Mouse (Mus musculus) gastrocnemius, adult 2 months (tissue): ENCODE measurements around the gene Rho. TPM values are rescaled to one million over a fixed set of nuclear protein-coding genes. Genes with fewer than 3 reads are reported as not detected.

Experiments used
- DNase-seq: peaks from one replicate; pipeline ENCODE4 v3.0.0; 2022
- H3K27ac ChIP-seq: fragments of 200-600 bp; 2 replicates; pipeline ENCODE4 v1.8.1; 2022; ENCODE audit warnings: mild to moderate bottlenecking
- H3K4me3 ChIP-seq: fragments of 200-600 bp; 2 replicates; pipeline ENCODE4 v1.8.1; 2022; ENCODE audit warnings: mild to moderate bottlenecking, moderate library complexity
- CTCF ChIP-seq: fragments of 200-600 bp; IDR thresholded peaks from 2 replicates; pipeline ENCODE4 v1.8.1; 2022; ENCODE audit warnings: antibody characterized with exemption, mild to moderate bottlenecking, moderate library complexity
- intact Hi-C: fragments of 180-260 bp; cut with DNase I; formaldehyde crosslinking; loops from one replicate; pipeline ENCODE4 v1.15.1; 2025
- long read RNA-seq, 2 experiments: library from polyadenylated mRNA; stranded (forward); transcript quantifications; one replicate each; pipeline ENCODE4 v2.0.0; 2021
- total RNA-seq, 2 experiments: library from RNA; stranded (reverse); gene quantifications; 2 replicates each; pipeline ENCODE4 v1.2.3; 2021

The Rho gene
- total RNA-seq = under 1 TPM in 1 of 2 experiments, not detected in 1; 0.06 TPM
- long read RNA-seq, experiment 1 = 0 reads
- long read RNA-seq, experiment 2 = 0 reads

GRCm38 (mm10) chr6:115931639-115932038 lies at the start of gene Rho:
TSS of gene Rho (plus strand) at chr6:115931748.
- Histone ChIP-seq H3K4me3 (no peak within 1 kb of the TSS), H3K27ac (no peak within 1 kb of the TSS)
- intact Hi-C loops = no loop called here
- no peak for TF ChIP-seq CTCF
- DNase-seq = no peak

- no peak for TF ChIP-seq CTCF
- Histone ChIP-seq H3K27ac (peak overlapping the region; percentile 21), H3K4me3 (no peak overlapping the region)
- DNase-seq = no peak
- intact Hi-C loops = no loop called here
These were observed 47.5 kb upstream of the Rho start for GRCm38 (mm10) chr6:115884018-115884417.

GRCm38 (mm10) chr6:115886894-115887293 lies 44.7 kb upstream of the Rho start:
- no peak for TF ChIP-seq CTCF
- intact Hi-C loops = no loop called here
- Histone ChIP-seq H3K4me3 (no peak overlapping the region), H3K27ac (peak overlapping the region; percentile 66; the same call in 1 of the 2 replicates)
- no peak for DNase-seq

GRCm38 (mm10) chr6:115888296-115888695 lies 43.3 kb upstream of the Rho start:
- no peak overlapping the region for H3K4me3 ChIP-seq
- no peak for DNase-seq
- intact Hi-C loops = no loop called here
- H3K27ac ChIP-seq = peak overlapping the region; percentile 66; the same call in 1 of the 2 replicates
- TF ChIP-seq CTCF = peak; percentile 65

GRCm38 (mm10) chr6:115890601-115891000 lies 40.9 kb upstream of the Rho start:
- no peak for DNase-seq
- no peak for TF ChIP-seq CTCF
- Histone ChIP-seq H3K4me3 (no peak overlapping the region), H3K27ac (peak overlapping the region; percentile 53)
- intact Hi-C loops = no loop called here

- DNase-seq = no peak
- Histone ChIP-seq H3K27ac (peak overlapping the region; percentile 53), H3K4me3 (no peak overlapping the region)
- intact Hi-C loops = no loop called here
- TF ChIP-seq CTCF = no peak
These were observed 40.5 kb upstream of the Rho start for GRCm38 (mm10) chr6:115891061-115891460.

- DNase-seq = peak; percentile 55
- Histone ChIP-seq H3K27ac (peak overlapping the region; percentile 53), H3K4me3 (no peak overlapping the region)
- TF ChIP-seq CTCF = no peak
- intact Hi-C loops = no loop called here
These were observed 40.0 kb upstream of the Rho start for GRCm38 (mm10) chr6:115891497-115892061.

GRCm38 (mm10) chr6:115892363-115892762 lies 39.2 kb upstream of the Rho start:
- no peak for DNase-seq

GRCm38 (mm10) chr6:115896346-115896745 lies 35.2 kb upstream of the Rho start:
- TF ChIP-seq CTCF = no peak
- Histone ChIP-seq H3K4me3 (no peak overlapping the region), H3K27ac (peak overlapping the region; percentile 64)
- intact Hi-C loops = no loop called here
- no peak for DNase-seq

More at GRCm38 (mm10) chr6:115892363-115892762, 39.2 kb upstream of the Rho start:
- no peak overlapping the region for H3K4me3 ChIP-seq
- intact Hi-C loops = no loop called here
- peak overlapping the region; percentile 53 for H3K27ac ChIP-seq
- no peak for TF ChIP-seq CTCF

GRCm38 (mm10) chr6:115897117-115897516 lies 34.4 kb upstream of the Rho start:
- no peak for TF ChIP-seq CTCF
- DNase-seq = peak; percentile 78
- intact Hi-C loops = no loop called here
- Histone ChIP-seq H3K27ac (peak overlapping the region; percentile 64), H3K4me3 (no peak overlapping the region)

- no peak overlapping the region for H3K4me3 ChIP-seq
- H3K27ac ChIP-seq = peak overlapping the region; percentile 64
- no peak for TF ChIP-seq CTCF
- intact Hi-C loops = no loop called here
- no peak for DNase-seq
These were observed 33.5 kb upstream of the Rho start for GRCm38 (mm10) chr6:115897926-115898520.

GRCm38 (mm10) chr6:115901062-115901461 lies 30.5 kb upstream of the Rho start:
- Histone ChIP-seq H3K4me3 (no peak overlapping the region), H3K27ac (peak overlapping the region; percentile 88)
- peak; percentile 86 for DNase-seq
- no peak; the same call in 1 of the 2 replicates for TF ChIP-seq CTCF
- intact Hi-C loops = loop anchor here (1.0 to 5.0 kb wide), 2 partner anchors 107 to 236 kb away; no protein-coding TSS in a partner anchor

- Histone ChIP-seq H3K4me3 (no peak overlapping the region), H3K27ac (peak overlapping the region; percentile 88)
- intact Hi-C loops = loop anchor here (1.0 to 5.0 kb wide), 2 partner anchors 107 to 236 kb away; no protein-coding TSS in a partner anchor
- no peak for TF ChIP-seq CTCF
- peak; percentile 74 for DNase-seq
These were observed 30.0 kb upstream of the Rho start for GRCm38 (mm10) chr6:115901489-115901931.
